Mouse (Mus musculus) stomach, postnatal 0 days (tissue): ENCODE measurements around the gene Sap30l.

Experiments used
- CTCF ChIP-seq: IDR thresholded peaks from 2 replicates; pipeline ENCODE4 v1.5.1; 2016; ENCODE audit warnings: antibody characterized with exemption, low read depth, mild to moderate bottlenecking, moderate library complexity
- EP300 ChIP-seq: optimal IDR thresholded peaks from 2 replicates; pipeline ENCODE3; 2016; ENCODE audit warnings: antibody characterized with exemption

- TF ChIP-seq CTCF = no peak
- no peak for TF ChIP-seq EP300
These were observed 30.4 kb downstream of the Sap30l start for GRCm38 (mm10) chr11:57831861-57832260.
